Mouse (Mus musculus) heart, embryonic 11.5 days (tissue): Measurements from ENCODE around the gene Gm3532. TPM values are rescaled to one million over a fixed set of nuclear protein-coding genes. Genes with fewer than 3 reads are reported as not detected.
"Not testable (repeated sequence)": the region's sequence is repeated elsewhere in the genome, so short reads cannot be mapped to it uniquely, and the experiment has no call there.

Experiments used
- ATAC-seq: fragments of 200-750 bp; cut with Nextera tagmentation; replicated peaks from 2 replicates; pipeline ENCODE4 v1.8.0; 2017; ENCODE audit warnings: moderate library complexity; ENCODE audit not compliant: insufficient number of reproducible peaks, low FRiP score, low TSS enrichment
- H3K27ac ChIP-seq: fragments of 300-500 bp; sonication (generic); 2 replicates; pipeline ENCODE4 v1.5.1; 2014; ENCODE audit warnings: mild to moderate bottlenecking, low read depth, low read length
- H3K27me3 ChIP-seq: fragments of 300-500 bp; sonication (generic); 2 replicates; pipeline ENCODE4 v1.6.1; 2014; ENCODE audit warnings: mild to moderate bottlenecking, low read length, mixed read lengths; ENCODE audit not compliant: control insufficient read depth, insufficient read depth
- H3K36me3 ChIP-seq: fragments of 300-500 bp; sonication (generic); 2 replicates; pipeline ENCODE4 v1.6.1; 2014; ENCODE audit warnings: mild to moderate bottlenecking, low read length, moderate library complexity, mixed read lengths; ENCODE audit not compliant: control insufficient read depth, insufficient read depth
- H3K4me1 ChIP-seq: fragments of 300-500 bp; sonication (generic); 2 replicates; pipeline ENCODE4 v1.6.1; 2014; ENCODE audit warnings: low read length; ENCODE audit not compliant: control insufficient read depth, insufficient read depth
- H3K4me2 ChIP-seq: fragments of 300-500 bp; sonication (generic); 2 replicates; pipeline ENCODE4 v1.6.1; 2014; ENCODE audit warnings: mild to moderate bottlenecking, moderate library complexity
- H3K4me3 ChIP-seq: fragments of 300-500 bp; sonication (generic); 2 replicates; pipeline ENCODE4 v1.5.1; 2014; ENCODE audit warnings: low read depth, low read length
- H3K9ac ChIP-seq: fragments of 300-500 bp; sonication (generic); 2 replicates; pipeline ENCODE4 v1.6.1; 2014; ENCODE audit warnings: mild to moderate bottlenecking, low read depth, low read length, moderate library complexity
- H3K9me3 ChIP-seq: fragments of 300-500 bp; sonication (generic); replicated peaks from 2 replicates; pipeline ENCODE4 v1.6.1; 2016; ENCODE audit warnings: low read length; ENCODE audit not compliant: control insufficient read depth
- WGBS: fragments of 180-500 bp; shearing (Covaris S2); extraction: QIAGEN DNeasy Blood & Tissue Kit; methylation state at CpG from one replicate; pipeline ENCODE4 v1.1.7; 2014; ENCODE audit not compliant: insufficient replicate concordance; 5-methylcytosine and 5-hydroxymethylcytosine counted together
- polyA plus RNA-seq: library from polyadenylated mRNA; unstranded; fragments of >200 nt; fragmentation: Nextera tagmentation; extraction: Ambion mirVana; gene quantifications from 2 replicates; pipeline ENCODE4 v1.2.1, GENCODE M21; 2014

The Gm3532 gene
- polyA plus RNA-seq, result not detected in 2 replicates

DNA sequence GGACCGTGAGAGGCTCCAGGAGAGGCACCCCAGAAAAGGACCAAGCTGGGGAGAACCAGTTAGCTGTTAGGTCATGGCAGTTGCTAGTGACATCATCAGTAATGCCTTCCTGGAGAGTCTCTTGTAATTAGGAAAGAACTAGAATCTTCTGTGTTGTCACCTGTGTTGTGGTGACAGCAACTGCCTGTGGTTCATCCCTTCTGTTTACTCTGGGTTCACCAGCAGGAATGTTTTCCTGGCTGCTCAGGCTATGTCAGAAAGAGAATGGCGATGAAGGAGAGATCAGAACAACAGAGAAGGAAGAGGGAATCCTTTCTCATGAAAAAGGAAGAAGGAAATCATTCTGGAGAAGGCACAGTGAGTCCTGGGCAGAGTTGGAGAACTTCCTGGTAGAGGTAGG lies at the start of gene Gm3532:
TSS of gene Gm3532 (plus strand) at position 301 of the 400 bp plus-strand sequence.
- H3K27me3 ChIP-seq, ATAC-seq, H3K9ac ChIP-seq, H3K27ac ChIP-seq, H3K4me2 ChIP-seq, H3K9me3 ChIP-seq, H3K4me1 ChIP-seq, H3K4me3 ChIP-seq, H3K36me3 ChIP-seq: not testable (repeated sequence)
- no CpG with 5 or more reads among the region's 2 CpGs for WGBS

DNA sequence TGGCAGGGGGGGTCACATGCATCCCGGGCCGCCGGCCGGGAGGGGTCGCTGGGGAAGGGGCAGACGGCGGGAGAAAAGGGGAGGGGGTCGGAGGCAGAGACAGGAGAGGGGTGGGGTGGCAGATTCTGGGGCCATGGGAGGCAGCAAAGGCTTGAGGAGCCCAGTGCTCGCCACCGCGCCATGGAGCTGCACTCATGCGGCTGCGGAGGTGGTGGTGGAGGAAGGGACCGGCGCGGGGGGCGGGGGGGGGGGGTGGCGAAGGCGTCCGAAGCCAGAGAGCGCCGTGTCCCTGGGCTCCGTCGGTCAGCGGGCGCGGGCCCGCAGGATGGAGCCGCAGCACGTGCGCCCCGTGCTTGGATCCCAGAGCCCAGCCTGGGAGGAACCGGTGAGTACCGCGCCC lies 36.9 kb upstream of the Gm3532 start, which contains the start of gene Gm3488:
TSS of gene Gm3488 (plus strand) at position 301 of the 400 bp plus-strand sequence.
- H3K27ac ChIP-seq, H3K27me3 ChIP-seq, H3K4me3 ChIP-seq, H3K4me2 ChIP-seq, H3K9ac ChIP-seq, H3K4me1 ChIP-seq, H3K9me3 ChIP-seq, ATAC-seq, H3K36me3 ChIP-seq: not testable (repeated sequence)
- WGBS, result no CpG with 5 or more reads among the region's 35 CpGs

Other genes with a start within 250 kb of the Gm3532 start
- gene Gm3542, start 203.6 kb upstream of the Gm3532 start, polyA plus RNA-seq, result not detected in 2 replicates
- gene Gm3500, start 149.4 kb upstream of the Gm3532 start, polyA plus RNA-seq, result not detected in 2 replicates
- gene Gm3194, start 83.0 kb upstream of the Gm3532 start, polyA plus RNA-seq, result 0.44 and 0.66 TPM in 2 replicates
- not detected in 2 replicates for gene Gm8246, start 60.7 kb upstream of the Gm3532 start, polyA plus RNA-seq
- gene Gm3187, start 54.3 kb upstream of the Gm3532 start, polyA plus RNA-seq, result not detected in 2 replicates
- 1.9 and 2.2 TPM in 2 replicates for gene Gm3488, start 36.8 kb upstream of the Gm3532 start, polyA plus RNA-seq
- not detected in 2 replicates for gene Gm8265, start 94.5 kb downstream of the Gm3532 start, polyA plus RNA-seq
- gene Gm9603, start 149.0 kb downstream of the Gm3532 start, polyA plus RNA-seq, result not detected in 2 replicates
- gene Gm3373, start 203.1 kb downstream of the Gm3532 start, polyA plus RNA-seq, result 0.11 TPM in 1 of 2 replicates, not detected in the other